Mouse (Mus musculus) hematopoietic stem cell, adult 5-6 weeks (primary cell): ENCODE measurements at regions not wholly inside any gene's neighbourhood (a gene's known extent, or its start where the extent isn't known, plus 50 kb on each side); places are given as distances from the start of the nearest gene placed in this dataset.

Experiments
- ATAC-seq, 2 experiments: fragments of 125-278 bp in 1 of 2; replicated peaks in 1 of 2; 2 replicates each; pipeline ENCODE4 v1.8.0; 2016 to 2017; ENCODE audit warnings: inconsistent platforms in 2 of 2, mild to moderate bottlenecking in 2 of 2, moderate number of reproducible peaks in 2 of 2, low read depth in 1 of 2, moderate TSS enrichment in 1 of 2; ENCODE audit not compliant: low FRiP score in 2 of 2, poor library complexity in 2 of 2, severe bottlenecking in 2 of 2, insufficient read depth in 1 of 2, low TSS enrichment in 1 of 2

DNA sequence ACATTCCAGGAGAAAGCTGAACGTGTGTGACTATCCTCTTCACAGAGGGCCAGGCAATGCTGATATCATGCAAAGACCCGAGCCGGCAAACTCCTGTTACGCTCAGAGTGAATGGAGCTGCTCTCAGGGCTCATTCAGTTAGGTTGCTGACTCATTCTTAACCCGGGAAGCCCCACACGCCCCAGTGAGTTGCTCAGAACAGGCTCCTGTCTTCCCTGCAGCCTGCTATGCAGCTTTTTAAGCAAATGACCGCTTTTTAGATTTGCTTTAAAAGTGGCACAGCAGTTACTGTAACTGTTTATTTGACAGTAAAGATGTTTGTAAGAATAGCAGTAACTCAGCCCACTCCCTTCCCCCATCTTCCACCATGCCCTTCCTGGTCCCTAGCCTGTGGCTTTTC lies 162.9 kb upstream of the Spdye4c start:
- ATAC-seq = peak; percentile 48 to 54

DNA sequence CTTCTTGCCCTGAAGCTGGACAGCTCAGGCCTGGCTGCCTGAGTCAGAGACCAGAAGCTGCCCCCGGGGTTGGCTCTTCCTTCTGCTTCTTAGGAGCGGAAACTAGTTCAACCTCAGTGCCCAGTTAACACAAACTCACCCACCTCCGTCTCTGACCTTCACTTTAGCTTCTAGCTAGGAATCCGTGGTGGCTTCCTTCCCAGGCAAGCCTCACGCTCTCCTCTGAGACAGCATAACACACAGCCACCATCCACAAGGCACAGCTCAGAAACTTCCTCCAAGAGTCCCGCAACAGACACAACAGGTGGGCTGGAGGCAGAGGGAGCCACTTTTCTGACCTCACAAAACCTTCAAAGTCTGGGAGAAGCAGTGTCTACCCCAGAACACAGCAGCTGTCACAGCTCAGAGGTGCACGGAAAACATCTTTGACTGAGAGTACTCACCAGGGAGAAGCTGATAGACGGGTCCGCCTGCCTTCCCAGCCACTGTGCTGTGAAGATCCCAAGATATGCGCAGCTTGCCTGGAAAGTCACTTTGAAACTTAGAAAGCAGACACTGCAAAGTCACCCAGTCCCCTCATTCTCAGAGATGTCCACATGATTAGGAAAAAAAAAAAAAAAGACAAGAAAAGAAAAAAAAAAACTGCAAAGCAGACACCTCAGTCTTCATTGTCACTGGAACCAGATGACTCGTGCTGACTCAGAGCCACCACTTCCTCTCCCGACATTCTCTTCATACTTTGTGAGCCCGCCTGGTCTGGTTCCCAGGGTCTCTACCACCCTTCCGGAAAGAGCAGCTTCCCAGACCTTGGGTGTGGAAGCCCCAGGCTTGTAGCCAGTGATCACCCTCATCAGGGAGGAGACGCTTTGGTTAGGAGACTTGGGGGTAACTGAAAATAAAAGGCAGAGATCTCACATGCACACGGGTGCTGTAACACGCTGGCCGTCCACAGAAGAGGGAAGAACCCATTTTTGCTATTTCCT lies 162.1 kb upstream of the Spdye4c start:
- ATAC-seq = peak; percentile 33 to 49

DNA sequence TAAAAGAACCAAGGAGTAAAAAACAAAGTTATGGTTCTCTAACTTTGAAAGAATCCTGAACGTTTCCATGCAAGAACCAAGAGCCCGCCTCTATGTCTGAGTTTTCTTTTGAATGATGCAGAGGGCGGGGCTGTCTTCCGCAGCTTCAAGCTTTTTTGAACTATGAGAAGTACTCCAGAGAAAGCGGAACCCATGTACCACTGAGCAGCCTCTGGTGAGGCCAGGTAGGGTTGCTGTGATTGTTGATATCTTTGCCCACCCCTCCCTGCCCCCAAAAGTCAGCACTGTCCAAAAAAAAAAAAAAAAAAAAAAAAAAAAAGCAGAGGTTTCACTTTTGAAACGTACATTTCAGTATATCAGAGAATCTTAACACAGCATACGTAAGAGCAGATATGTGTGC lies 161.2 kb upstream of the Spdye4c start:
- peak; percentile 46 to 70 for ATAC-seq

DNA sequence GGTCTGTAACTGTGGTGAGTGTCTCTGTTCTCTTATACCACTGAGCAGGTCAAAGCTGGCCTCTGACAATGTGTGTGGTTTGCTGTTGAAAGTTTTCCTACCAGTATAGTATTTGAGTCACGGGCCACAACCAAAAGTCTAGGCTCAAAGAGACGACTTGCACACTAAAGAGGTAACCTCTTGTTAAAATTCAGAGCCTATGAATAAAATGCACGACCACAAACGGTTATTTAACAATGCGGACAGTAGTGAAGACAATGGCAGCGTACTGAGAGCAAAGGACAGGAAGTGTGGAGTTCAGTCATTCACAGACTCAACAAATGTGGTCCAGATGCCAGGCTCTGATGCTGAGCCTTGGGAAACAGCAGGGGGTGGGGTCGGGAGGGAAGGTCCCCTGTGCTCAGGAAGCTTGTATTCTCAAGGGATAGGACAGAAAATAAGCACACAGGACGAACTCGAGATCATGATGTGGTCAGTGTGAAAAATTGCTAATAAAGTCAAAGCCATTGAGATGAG lies 160.2 kb upstream of the Spdye4c start:
- no peak for ATAC-seq

DNA sequence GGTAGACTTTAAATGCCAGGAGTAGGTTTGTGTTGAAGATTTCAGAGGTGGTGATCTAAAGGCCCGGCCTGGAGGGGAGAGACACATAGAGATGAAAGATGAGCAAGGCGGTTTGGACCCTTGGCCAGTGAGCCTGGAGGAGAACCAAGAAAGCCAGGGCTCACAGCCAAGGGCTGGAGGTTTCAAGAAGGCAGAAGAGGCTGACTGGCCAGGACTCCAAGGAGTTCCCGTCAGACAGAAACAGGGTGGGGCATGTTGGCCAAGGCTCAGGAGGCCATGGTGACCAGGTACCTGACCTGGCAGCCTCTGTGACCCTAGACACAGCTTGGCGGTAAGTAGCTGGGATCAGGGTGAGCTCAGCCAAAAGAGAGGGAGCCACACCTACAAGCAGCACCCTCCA lies 159.3 kb upstream of the Spdye4c start:
- no peak for ATAC-seq

DNA sequence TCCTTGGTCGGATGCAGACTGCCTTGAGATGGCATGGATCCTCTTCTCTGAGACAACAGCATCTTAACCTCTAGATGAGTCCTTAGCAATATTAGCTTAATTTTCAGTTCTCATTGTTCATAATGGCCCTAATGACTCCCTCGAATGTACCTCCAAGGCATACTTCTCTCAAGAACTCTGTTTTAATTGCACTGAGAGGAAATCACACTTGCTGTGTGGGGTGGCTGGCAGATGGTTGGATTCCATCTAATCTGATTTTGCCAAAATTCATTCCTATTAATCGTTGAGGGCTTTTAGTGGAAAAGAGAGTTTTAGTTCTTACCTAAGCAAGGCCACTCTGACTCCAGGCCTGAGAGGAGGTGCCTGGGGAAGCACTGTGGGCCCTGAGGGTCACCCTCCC lies 158.3 kb upstream of the Spdye4c start:
- ATAC-seq = no peak

DNA sequence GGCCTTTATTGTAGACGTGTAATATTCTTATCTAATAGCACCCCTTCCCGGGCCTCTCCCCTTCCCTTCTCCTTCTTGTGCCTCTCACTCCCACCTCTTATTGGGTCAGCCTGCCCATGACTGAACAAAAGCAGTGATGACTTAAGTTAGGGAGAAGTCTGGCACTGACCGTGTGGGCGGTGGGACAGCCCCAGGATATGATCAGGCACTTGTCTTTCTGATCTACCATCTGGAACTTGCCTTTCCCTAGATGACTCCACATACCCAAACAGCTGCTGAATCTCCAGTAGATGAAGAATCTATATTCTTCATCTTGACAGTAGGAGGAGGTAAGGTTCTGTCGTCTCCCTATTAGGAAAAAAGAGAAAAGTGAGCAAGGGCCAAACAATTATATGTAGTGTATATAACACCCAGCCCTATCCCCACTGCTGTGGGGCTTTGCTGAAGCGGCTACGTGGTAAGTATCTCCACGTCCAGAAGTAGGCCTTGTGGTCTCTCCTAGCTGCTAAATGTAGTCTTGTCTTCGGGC lies 157.4 kb upstream of the Spdye4c start:
- no peak for ATAC-seq

DNA sequence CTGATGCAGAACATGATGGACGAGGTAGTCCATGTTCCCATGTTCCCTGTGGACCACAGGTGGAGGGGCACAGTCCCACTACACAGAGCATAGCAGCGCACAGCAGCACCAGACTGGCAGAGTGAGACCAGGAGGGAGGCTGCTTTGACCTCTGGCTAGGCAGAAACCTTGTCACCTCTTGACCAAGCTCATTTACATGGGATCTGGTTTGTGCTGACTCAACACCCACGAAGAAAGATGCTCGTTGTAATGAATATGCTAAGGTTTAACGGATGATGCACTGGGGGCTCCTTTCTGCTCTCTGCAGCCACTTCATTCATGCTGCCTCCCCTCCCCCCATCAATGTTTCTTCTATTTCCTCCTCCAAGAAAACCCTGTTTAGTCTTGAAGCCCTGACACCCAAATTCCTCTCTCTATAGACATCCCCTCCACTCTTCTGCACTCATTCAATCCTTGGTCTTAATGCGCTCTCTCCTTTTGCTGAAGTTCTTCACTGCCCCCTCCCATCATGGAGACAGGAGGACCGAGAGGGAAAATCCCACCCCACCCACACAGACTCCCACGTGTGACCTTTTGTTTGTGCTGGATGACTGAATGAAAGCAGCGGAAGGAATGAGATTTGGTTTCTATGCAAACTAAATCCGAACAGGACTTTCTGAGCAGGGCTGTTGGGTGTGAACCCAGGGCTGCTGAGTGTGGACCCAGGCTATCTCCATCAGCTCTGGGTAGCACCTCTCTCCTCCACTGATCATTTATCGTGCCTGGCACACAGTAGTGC lies 156.6 kb upstream of the Spdye4c start:
- no peak for ATAC-seq

DNA sequence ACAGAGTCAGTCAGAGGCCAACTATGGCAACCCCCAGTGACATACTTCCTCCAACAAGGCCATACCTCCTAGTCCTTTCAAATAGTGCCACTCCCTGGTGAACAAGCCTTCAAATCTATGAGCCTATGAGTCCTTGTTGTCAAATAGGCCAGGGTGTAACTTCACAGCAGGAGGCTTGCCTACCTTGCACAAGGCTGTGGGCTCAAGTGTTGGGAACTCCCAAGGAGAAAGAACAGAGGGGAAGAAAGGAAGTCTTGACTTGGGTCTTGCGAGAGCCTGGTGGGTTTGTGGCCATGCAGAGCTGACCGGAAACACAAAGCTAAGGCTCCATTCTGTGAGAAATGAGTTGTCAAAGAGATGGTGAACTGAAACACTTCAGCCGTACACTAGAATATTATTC lies 154.6 kb upstream of the Spdye4c start:
- no peak; a peak in 1 of 4 replicates for ATAC-seq

DNA sequence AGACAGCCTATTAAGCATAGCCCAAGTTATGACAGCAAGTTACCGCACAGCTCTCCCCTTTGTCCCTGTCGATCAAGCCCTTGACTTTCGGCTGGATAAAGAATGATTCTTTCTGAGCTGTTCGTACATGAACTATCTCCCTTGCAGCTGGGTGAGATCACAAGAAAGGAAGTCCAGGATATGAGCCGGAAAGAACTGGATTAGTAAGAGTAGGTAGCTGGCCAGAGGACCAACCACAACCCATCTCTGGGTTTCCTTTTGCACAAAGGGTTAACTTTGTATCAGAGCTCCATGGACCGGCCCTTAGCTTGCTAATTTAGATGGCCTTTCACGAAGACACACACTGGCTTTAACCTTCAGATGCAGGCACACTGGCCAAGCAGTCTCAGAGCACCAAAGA lies 153.3 kb upstream of the Spdye4c start:
- ATAC-seq = no peak

DNA sequence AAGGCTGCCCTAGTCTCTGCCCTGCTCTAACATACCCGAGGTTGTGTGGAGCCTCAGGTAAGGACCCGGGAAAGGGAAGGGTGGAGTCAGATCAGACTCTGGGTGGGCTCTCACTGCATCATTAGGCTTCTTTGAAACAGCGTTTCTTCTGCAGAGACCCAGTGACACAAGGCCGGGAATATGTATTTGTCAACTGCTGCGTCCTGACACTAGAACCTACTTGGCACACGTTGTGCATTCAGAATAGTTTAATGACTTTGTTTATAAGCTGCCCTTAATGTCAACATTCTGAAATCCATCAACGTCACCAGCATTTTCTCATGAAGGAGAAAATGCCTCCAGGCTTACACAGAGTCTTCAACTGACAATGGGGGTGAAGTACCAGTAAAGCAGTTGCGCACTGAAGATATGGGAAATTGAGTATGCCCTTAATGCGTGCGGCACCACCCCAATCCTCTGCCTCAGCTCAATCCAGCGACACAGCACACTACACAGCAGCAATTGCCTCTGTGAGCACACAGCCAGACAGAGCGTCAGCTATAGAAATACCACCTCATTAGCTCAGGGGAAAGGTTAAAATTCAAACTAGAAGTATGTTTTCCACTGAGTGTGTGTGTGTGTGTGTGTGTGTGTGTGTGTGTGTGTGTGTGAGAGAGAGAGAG lies 152.7 kb upstream of the Spdye4c start:
- no peak for ATAC-seq

DNA sequence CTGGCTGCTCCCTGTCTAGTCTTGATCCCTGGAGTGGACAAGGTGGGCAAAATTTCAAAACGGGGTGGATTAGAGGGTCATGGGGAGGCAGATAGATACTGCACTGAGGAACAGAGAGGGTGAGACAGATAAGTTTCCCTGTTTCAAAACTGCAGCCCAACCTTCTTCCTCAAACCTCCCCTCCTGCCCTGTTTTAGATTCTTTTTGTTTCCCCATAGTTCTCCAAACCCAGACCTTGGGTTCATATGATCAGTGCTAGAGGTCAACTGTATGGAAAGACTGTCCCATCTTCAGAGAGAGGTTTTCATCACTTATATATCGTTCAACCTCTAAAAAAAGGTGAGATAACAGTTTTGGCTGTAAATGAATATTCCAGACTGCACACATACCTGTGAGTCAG lies 152.1 kb upstream of the Spdye4c start:
- no peak for ATAC-seq

DNA sequence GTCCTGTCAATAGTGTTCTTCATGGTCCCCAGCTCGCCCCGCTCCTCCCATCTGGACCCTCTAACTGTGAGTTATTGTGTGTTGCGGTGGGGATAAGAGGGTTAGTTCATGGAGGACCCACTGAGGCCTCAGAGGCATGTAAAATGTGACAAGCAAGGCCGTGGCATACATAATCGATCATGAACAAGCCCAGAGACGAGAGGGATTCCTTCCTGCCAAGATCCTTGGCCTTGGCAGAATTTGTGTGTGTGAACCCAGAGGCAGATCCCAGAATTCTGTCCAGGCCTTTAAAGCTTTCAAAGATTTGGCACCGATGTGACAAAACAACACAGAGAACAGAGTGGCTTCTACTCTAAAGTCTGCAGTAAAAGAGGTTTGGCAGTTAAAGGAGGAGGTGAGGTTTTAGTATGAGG lies 146.4 kb upstream of the Spdye4c start:
- no peak for ATAC-seq

DNA sequence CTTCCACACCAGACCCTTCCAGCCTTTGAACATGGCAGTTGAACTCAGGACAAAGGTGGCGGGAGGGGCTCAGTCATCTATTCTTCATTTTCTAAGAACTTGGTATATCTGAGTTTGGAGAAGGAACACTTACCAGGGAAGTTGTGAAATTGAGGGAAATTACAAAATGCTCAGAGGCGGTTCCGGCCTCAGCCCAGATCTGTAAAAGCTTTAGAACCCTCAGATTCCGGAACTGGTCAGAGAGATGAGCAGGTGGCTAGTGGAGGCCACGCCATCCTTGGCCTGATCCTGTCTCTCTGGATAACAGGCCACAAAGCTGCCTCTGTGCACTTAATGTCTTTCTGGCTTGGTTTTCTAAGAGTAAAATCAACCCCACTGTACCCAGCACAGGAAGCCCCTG lies 145.6 kb upstream of the Spdye4c start:
- ATAC-seq = peak in 1 of 2 experiments; percentile 59; a peak in 1 of 4 replicates

DNA sequence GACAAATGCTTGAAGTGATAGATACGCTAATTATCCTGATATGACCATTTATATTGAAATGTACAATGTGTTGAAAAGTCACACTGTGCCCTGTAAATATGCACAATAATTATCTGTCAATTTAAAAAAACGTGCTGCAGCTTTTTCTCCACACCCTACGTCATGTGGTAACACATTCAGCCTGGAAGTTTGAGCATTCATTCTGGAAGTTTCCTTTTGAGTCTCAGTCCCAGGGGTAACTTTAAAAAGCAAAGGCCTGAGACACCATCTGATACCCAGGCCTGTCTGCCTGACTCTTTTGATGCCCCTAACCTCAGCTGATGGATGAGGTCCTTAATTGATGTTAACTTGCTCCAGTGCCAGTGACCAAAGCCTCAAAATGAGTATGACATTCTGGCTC lies 141.7 kb upstream of the Spdye4c start:
- no peak for ATAC-seq

DNA sequence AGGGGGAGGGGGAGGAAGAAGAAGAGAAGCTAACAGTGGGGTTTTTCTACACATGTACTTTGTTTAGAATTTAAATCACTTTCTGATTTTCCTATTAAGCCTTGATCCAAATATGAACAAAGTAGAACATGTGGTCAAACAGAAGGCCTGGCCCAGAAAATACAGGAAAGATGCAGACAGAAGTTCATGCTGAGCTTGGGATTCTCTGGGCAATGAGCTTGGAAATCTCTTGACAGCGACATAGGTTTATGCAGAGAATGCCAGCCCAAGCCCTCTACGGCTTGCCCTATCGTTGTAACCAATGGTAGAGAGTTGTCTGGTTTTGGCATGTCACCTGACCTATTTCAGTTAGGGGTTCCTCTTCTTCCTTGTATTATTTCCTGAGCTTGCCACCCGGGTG lies 141.0 kb upstream of the Spdye4c start:
- ATAC-seq = no peak

DNA sequence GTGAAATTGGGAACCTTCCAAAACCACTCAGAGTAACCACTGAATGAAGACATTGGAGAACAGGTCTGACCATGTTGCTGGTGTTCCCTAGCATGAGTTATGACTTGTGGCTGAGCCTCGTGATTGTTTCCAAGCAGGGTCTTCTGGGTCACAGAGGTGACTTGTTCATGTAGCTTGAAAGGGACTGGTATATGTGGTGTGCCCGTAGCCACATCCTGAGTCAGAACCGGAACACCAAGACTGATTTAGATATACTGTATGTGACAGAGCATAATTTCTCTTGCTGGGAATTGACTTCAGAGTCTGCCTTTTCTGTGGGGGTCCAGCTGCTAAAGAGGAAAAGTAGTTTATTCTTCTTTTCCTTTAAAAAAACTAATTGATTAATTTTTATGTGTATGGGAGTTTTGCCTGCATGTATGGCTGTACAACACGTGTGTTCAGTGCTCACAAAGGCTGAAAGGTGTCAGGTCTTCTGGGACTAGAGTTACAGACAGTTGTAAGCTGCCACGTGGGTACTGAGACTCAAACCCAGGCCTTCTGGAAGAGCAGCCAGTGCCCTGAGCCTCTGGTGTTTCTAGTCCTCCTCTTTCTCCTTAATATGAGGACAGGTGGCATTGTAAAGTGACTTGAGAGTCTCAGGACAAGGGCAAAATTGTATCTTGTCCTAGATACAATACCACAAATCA lies 139.3 kb upstream of the Spdye4c start:
- ATAC-seq = peak; percentile 90 to 92
